Mouse (Mus musculus) skeletal muscle tissue, adult 2 months (tissue): ENCODE results near the gene Pygm.

Experiments
- DNase-seq: peaks from one replicate; pipeline ENCODE4 v3.0.0-alpha.2; 2012; ENCODE audit warnings: low read depth, low spot score

Gene Pygm

DNA sequence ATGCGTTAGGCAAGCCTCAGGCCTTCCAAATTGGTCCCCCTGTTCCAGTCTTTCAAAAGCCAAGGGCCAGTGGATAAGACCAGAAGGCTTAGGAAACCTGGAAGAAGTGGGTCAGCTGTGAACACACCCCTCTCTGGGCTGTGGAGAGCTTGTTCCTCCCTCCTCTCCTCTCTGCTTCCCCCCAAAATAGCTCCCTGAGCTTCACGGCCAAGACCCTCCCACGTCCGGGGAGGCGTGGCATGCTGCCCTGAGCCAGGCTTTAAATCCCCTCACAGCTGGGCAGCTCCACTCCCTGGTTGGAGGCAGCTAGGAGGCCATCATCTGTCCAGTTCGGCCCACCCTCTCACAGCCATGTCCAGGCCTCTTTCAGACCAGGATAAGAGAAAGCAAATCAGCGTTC, at the start of gene Pygm:
Gene Pygm, plus strand, starts transcription at position 272 of the 400 bp plus-strand sequence.
- peak; percentile 98 for DNase-seq

GRCm38 (mm10) chr19:6334673-6335457, 49.3 kb upstream of the Pygm start, which contains the start of gene Men1:
Gene Men1, plus strand, starts transcription at chr19:6334979.
- DNase-seq, result peak; percentile 97

DNA sequence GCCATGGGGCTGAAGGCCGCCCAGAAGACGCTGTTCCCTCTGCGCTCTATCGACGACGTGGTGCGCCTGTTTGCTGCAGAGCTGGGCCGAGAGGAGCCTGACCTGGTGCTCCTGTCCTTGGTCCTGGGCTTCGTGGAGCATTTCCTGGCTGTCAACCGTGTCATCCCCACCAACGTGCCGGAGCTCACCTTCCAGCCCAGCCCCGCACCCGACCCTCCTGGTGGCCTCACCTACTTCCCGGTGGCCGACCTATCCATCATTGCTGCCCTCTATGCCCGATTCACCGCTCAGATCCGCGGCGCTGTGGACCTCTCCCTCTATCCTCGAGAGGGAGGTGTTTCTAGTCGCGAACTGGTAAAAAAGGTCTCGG, 48.8 kb upstream of the Pygm start:
- no peak for DNase-seq

DNA sequence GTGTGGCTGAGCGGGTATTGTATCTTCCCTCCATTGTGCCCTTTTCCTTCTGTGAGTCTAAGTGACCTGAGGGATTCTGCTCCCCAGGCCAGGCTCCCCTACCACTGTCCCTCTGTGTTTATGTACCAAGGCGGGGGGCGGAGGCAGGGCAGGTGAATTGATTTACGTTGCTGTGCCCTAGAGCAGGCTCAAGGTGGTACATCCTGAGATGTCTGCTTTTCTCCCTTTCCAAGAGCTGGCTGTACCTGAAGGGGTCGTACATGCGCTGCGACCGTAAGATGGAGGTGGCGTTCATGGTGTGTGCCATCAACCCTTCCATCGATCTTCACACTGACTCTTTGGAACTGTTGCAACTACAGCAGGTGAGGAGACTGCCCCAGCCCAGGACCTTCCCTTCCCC, 47.3 kb upstream of the Pygm start:
- DNase-seq, result no peak

DNA sequence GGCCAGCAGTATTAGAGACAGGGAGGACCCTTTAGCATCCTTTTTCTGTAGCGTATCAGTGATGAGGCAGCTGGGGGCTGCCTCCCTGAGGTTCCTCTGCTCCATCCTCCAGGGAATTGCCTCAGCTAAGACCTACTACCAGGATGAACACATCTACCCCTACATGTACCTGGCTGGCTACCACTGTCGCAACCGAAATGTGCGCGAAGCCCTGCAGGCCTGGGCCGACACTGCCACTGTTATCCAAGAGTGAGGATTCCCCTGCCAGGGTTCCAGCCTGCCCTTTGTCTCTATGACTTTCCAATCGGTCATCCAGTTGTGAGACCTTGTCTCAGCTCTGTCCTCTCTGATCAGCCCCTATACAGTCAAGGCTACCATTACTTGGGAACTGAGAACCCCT, 46.0 kb upstream of the Pygm start:
- DNase-seq, result no peak

DNA sequence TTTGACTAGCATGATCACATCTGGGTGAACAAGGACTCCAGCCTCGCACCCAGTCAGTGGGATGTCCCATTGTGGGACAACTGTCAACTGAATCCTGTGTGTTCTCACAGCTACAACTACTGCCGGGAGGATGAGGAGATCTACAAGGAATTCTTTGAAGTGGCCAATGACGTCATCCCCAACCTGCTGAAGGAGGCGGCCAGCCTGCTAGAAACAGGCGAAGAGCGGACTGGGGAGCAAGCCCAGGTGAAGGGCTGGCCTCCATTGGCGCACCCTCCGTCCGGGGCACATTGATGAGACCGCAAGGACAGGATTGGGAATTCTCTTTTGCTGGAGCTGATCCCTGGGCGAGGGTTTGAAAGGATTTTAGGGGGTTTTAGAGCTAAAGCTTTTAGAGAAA, 45.5 kb upstream of the Pygm start:
- DNase-seq, result no peak

DNA sequence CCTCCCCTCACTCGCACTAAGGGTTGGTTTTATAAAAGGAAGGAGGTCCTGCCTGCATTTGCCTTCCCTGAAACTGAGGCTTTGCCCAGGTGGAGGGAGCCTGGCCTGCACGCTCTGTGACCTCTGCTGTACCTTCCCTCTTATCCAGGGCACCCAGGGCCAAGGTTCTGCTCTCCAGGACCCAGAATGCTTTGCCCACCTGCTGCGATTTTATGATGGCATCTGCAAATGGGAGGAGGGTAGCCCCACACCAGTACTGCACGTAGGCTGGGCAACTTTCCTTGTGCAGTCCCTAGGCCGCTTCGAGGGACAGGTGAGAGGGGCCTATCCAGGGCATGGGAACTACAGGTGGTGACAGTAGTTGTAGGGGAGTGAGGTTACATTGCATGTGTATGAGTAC, 45.0 kb upstream of the Pygm start:
- no peak for DNase-seq

GRCm38 (mm10) chr19:6339890-6340504, 44.2 kb upstream of the Pygm start:
- no peak for DNase-seq

DNA sequence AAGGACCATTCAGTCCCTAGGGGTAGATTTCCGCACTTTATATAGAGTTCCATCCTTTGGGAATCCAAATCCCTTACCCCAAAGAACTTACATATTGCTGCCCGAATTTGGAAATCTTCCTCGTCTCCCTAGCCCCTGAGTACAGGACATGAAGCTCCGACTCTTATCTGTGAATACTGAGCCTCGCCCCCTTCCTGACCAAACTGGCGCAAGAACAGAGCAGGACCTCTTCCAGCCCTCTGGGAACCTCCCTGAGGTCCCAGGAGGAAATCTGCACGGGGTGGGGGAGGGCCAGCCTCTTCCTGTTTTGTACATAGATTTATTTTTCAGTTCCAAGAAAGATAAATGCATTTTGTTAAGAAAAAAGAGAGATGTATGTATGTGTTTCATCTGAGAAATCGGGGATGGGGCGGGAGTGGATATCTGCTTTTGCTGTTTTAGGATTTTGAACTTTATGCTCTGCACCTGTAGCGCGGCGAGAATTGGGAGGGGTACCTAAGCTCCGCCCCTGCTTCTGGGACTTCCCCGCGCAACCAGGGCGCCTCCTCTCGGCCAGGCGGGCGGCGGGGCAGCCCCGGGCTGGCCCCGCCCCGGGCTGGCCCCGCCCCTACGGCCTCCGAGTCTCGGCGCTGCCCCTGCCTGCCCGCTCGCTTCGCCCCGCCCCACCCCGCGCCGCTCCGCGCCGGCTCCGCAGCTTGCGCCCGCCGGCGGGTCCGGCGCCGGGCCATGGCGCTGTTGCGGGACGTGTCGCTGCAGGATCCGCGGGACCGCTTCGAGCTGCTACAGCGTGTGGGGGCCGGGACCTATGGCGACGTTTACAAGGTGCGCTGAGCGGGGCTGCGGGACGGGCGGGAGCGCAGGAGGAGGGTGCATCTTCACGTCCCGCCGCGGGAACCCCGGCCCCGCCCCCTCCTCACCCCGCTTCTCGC, 43.4 kb upstream of the Pygm start, which contains the start of gene Map4k2:
Gene Map4k2, plus strand, starts transcription at position 612 of the 929 bp plus-strand sequence.
- peak; percentile 67 for DNase-seq

DNA sequence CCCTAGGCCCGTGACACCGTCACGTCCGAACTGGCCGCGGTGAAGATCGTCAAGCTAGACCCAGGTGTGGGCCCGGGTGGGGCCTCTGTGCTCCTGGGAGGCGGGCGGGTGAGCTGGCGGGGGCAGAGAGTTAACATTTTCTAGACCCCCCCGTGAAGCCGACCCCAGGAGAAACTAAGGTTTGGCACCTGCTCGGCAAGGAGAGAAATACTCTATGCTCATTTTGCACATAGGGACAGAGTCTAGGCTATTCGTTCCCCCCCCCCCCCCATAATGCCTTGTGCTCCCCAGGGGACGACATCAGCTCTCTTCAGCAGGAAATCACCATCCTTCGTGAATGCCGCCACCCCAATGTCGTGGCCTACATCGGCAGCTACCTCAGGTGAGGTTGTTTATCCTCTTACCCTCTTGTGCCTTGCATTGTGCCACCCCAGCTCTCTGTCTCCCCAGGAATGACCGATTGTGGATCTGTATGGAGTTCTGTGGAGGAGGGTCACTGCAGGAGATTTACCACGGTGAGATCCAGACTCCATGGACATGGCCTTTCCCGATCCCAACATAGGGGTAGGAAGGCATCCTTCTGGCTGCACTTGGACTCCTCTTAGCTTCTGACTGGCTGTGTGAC, 42.6 kb upstream of the Pygm start:
- no peak for DNase-seq

DNA sequence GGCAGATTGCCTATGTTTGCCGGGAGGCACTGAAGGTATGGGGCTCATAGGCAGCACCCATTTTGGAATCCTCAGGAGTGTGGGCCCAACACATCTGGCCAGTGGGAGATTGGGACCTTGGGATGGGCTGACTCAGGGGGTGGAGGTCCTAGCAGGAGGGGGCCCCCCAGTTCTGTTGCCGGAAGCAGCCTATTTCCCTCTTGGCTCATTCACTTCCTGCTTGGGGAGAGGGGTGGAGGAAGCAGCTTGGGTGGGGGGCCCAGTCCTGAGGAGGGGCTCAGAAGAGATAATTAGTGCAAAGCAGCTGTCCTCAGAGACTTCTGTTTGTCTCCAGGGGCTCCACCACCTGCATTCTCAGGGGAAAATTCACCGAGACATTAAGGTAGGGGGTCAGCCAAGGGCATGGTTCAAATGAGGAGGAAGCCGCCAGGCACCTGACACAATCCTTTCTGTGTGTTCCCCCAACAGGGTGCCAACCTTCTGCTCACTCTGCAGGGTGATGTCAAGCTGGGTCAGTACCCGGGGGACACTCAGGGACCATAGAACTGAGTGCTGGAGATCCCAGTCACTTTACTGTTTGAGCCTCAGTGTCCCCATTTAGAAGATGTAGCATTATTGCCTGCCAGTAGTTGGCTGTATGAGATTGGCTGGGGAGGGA, 41.8 kb upstream of the Pygm start:
- DNase-seq, result no peak

DNA sequence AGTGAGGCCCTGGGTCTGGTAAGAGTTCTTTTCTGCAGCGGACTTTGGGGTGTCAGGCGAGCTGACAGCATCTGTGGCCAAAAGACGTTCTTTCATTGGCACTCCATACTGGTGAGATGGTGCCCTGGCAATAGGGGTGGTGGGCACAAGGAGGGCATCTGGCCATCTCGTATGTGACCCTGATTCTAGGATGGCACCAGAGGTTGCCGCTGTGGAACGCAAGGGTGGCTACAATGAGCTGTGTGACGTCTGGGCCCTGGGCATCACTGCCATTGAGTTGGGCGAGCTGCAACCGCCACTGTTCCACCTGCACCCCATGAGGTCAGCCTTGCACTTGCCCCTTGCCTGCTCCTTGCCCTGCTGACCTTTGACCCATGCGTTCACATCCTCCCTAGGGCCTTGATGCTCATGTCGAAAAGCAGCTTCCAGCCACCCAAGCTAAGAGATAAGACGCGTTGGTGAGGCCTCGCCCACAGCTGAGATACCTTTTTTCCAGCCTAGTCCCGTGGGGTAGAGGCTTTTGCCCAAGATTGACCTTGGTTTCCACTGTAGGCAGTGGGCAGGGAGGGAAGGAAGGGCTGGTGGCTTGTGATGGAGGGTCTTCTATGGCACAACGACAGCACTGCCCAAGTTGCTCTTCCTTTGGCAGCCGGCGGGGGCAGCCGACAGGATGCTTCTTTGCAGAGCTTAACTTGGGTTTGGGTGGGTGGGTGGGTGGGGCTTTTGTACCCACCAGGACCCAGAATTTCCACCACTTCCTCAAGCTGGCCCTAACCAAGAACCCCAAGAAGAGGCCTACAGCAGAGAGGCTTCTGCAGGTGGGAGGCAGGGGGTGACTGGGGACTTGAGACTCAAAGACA, 40.9 kb upstream of the Pygm start:
- no peak for DNase-seq

GRCm38 (mm10) chr19:6343996-6344395, 40.2 kb upstream of the Pygm start:
- DNase-seq, result no peak

- no peak for DNase-seq
Measured at GRCm38 (mm10) chr19:6346023-6346422, 38.2 kb upstream of the Pygm start.

- DNase-seq, result no peak
Measured at GRCm38 (mm10) chr19:6346661-6347060, 37.5 kb upstream of the Pygm start.

DNA sequence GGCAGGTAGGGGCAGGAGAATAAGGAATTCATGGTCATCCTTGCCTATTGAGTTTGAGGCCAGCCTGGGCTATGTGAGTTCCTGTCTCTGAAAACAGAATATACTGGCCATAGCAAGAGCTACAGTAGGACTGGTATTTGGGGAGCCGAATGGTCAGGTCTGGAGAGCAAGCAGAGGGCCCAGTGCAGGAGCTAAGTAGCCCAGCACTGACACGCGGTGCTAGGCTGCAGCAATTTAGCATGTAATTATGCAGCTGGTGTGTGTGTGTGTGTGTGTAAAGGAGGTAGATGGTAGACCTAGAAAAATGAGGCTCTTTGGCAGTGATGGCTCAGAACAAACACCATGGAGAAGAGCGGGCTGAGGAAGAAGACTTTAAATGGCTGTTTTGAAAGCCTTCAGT, 36.6 kb upstream of the Pygm start:
- DNase-seq, result no peak

- DNase-seq, result no peak
Measured at GRCm38 (mm10) chr19:6348717-6349116, 35.5 kb upstream of the Pygm start.

DNA sequence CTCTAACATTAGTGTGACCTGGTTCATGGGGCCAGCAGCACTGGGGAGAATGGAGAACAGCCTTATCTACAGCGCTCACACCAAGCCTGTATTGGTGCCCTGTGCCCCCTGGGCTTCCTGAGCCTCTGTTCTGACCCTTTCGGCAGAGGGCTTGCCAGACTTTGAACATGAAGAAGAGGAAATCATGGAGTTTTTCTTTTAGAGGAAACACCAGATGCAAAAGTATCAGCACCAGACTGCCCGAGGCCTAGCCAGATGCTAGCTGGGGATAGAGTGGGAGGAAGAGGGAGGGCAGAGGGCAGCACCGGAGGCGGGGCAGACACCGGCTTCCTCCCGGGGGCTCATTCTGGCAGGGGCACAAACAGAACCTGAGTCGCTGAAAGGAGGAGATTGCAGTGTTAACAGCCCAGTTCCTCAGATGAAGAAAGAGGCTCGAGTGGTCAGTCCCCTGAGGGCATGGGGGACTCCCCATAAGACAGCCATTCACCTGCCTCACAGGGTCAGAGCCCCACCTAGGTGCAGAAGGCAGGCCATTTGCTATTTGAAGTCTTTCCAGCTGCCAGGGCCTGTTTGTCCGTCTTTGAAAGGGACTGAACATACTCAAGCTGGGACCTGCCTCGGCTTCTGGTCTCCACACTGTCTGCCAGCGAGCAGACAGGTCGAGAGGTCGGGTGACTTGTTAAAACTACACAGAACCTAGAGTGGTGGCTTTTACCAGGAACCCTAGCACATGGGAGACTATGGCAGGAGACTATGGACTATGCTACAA, 34.8 kb upstream of the Pygm start:
- DNase-seq, result no peak

DNA sequence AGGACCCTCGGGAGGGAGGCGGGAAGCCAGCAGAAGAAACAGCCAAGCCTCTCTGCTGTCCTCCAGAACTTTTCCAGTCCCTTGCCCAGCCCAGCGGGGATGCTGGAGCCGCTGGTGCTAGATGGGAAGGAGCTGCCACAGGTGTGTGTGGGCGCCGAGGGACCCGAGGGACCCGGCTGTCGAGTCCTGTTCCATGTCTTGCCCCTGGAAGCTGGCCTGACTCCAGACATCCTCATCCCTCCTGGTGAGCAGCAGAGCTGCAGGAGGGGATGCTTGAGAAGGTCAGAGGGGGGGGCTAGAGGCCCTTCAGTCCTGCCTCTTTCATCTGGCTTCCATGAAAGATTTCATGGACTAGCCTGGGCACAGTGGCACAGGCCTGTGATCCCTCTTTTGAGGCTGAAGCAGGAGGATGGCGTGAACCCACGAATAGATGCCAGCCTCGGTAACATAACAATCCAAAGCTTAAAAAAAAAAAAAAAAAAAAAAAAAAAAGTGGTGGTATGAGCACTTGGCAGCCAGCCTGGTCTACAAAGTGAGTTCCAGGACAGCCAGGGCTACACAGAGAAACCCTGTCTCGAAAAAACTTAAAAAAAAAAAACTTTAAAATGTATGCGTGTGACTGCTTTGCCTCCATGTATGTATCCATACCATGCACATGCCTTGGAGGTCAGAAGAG, 32.6 kb upstream of the Pygm start:
- no peak for DNase-seq
